Mouse (Mus musculus): ENCODE measurements at regions not wholly inside any gene's neighbourhood (a gene's known extent, or its start where the extent isn't known, plus 50 kb on each side); places are given as distances from the start of the nearest gene placed in this dataset.
"Not testable (repeated sequence)": the region's sequence is repeated elsewhere in the genome, so short reads cannot be mapped to it uniquely, and the experiment has no call there.

DNA sequence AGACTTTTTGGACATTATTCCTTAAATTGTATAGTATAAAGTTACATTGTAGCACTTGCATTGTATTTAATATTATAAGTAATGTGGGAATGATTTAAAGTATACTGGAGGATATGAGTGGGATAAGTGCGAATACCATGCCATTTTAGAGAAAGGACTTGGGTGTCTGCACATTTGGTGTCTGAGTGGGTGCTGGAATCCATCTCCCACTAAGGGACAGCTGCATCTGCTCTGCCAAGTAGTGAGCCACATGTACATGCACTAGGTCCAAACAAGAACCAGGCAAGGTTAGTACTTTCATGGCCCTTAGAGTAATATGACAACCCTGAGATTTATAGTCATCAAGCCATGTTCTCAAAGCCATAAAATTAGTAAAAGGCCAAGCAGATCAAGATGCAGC, 146.0 kb upstream of the Pcsk5 start:
- no peaks in the 10 kb centered on the region for H3K36me3 ChIP-seq (ENCODE audit: control insufficient read depth, insufficient read depth, low read length)
- no peak overlapping the region for H3K27ac ChIP-seq (ENCODE audit: low read length)
- H3K27me3 ChIP-seq (ENCODE audit: control insufficient read depth, insufficient read depth, low read depth, low read length): no peaks in the 10 kb centered on the region
- H3K4me1 ChIP-seq (ENCODE audit: control insufficient read depth, insufficient read depth, low read length): no peaks in the 10 kb centered on the region
- H3K4me3 ChIP-seq (ENCODE audit: low read depth, low read length): no peak overlapping the region
- no peak overlapping the region for H3K9ac ChIP-seq (ENCODE audit: low read depth, low read length)
- no peaks in the 10 kb centered on the region for H3K9me3 ChIP-seq (replicated peaks; ENCODE audit: control insufficient read depth, low read length, poor library complexity, severe bottlenecking)
- 92% methylated on average over 1 of the region's 1 CpGs for WGBS
- H3K4me2 ChIP-seq (ENCODE audit: low read length): no peak overlapping the region
- no peak for ATAC-seq

DNA sequence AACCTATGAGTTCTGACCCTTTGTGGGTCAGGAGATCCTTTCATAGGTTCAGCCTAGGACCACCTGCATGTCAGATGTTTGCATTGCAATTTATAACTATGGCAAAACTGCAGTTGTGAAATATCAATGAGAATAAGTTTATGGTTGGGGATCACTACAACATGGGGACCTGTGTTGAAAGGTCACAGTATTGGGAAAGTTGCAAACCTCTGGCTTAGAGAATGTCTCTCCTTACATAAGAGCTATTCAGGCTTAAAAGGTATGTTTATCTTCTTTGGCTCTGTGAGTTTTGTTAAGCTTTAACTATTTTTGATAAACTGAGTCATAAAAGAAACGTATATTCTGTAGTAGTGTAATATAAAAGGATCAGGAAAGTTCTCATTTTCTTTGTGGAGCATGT, 128.1 kb upstream of the Pcsk5 start:
- 80% methylated on average over 1 of the region's 1 CpGs for WGBS
- H3K4me1 ChIP-seq (ENCODE audit: control insufficient read depth, insufficient read depth, low read length): no peaks in the 10 kb centered on the region

DNA sequence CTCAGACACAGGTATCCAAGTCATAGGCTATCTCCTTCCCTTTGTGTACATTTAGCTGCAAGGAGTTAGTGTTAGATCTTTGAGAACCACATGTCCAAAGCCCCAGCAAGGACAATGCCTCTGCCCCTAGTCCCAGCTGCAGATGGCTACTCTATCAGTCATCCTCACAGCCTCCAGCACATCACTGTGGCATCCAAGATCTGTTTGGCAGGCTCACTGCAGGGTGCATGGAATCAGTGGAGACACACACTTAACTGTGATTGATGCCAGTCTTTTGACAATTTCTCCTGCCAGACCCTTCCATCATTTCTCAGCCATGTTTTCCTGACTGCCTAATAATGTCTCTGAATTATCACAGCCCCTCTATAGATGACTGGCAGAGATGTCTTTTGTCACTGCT, 121.0 kb upstream of the Pcsk5 start:
- Histone ChIP-seq H3K4me2 (ENCODE audit: low read length) (no peak overlapping the region), H3K4me3 (ENCODE audit: low read depth, low read length) (no peak overlapping the region), H3K27ac (ENCODE audit: low read length) (no peak overlapping the region), H3K27me3 (ENCODE audit: control insufficient read depth, insufficient read depth, low read depth, low read length) (no peaks in the 10 kb centered on the region), H3K9me3 (replicated peaks; ENCODE audit: control insufficient read depth, low read length, poor library complexity, severe bottlenecking) (no peaks in the 10 kb centered on the region), H3K4me1 (ENCODE audit: control insufficient read depth, insufficient read depth, low read length) (no peaks in the 10 kb centered on the region), H3K36me3 (ENCODE audit: control insufficient read depth, insufficient read depth, low read length) (no peaks in the 10 kb centered on the region), H3K9ac (ENCODE audit: low read depth, low read length) (no peak overlapping the region)
- no peak for ATAC-seq

More for the DNA sequence above, 128.1 kb upstream of the Pcsk5 start:
- no peaks in the 10 kb centered on the region for H3K36me3 ChIP-seq (ENCODE audit: control insufficient read depth, insufficient read depth, low read length)
- no peaks in the 10 kb centered on the region for H3K9me3 ChIP-seq (replicated peaks; ENCODE audit: control insufficient read depth, low read length, poor library complexity, severe bottlenecking)
- H3K9ac ChIP-seq (ENCODE audit: low read depth, low read length): no peak overlapping the region
- H3K4me2 ChIP-seq (ENCODE audit: low read length): no peak overlapping the region
- ATAC-seq: no peak
- H3K27ac ChIP-seq (ENCODE audit: low read length): no peak overlapping the region
- no peaks in the 10 kb centered on the region for H3K27me3 ChIP-seq (ENCODE audit: control insufficient read depth, insufficient read depth, low read depth, low read length)
- no peak overlapping the region for H3K4me3 ChIP-seq (ENCODE audit: low read depth, low read length)

- Histone ChIP-seq H3K4me2 (ENCODE audit: low read length) (no peak overlapping the region), H3K36me3 (ENCODE audit: control insufficient read depth, insufficient read depth, low read length) (no peaks in the 10 kb centered on the region), H3K27ac (ENCODE audit: low read length) (no peak overlapping the region), H3K9ac (ENCODE audit: low read depth, low read length) (no peak overlapping the region), H3K4me1 (ENCODE audit: control insufficient read depth, insufficient read depth, low read length) (no peaks in the 10 kb centered on the region), H3K9me3 (replicated peaks; ENCODE audit: control insufficient read depth, low read length, poor library complexity, severe bottlenecking) (no peaks in the 10 kb centered on the region), H3K27me3 (ENCODE audit: control insufficient read depth, insufficient read depth, low read depth, low read length) (no peaks in the 10 kb centered on the region), H3K4me3 (ENCODE audit: low read depth, low read length) (no peak overlapping the region)
- 75% methylated on average over 4 of the region's 4 CpGs for WGBS
- ATAC-seq: no peak
Measured at GRCm38 (mm10) chr19:17932665-17933064, 95.2 kb upstream of the Pcsk5 start.

- not testable (repeated sequence) for ATAC-seq; H3K36me3 ChIP-seq (ENCODE audit: control insufficient read depth, insufficient read depth, low read length); H3K9me3 ChIP-seq (replicated peaks; ENCODE audit: control insufficient read depth, low read length, poor library complexity, severe bottlenecking); H3K4me1 ChIP-seq (ENCODE audit: control insufficient read depth, insufficient read depth, low read length); H3K27ac ChIP-seq (ENCODE audit: low read length); H3K4me3 ChIP-seq (ENCODE audit: low read depth, low read length); H3K27me3 ChIP-seq (ENCODE audit: control insufficient read depth, insufficient read depth, low read depth, low read length); H3K9ac ChIP-seq (ENCODE audit: low read depth, low read length); H3K4me2 ChIP-seq (ENCODE audit: low read length)
- WGBS: 96% methylated on average over 8 of the region's 8 CpGs
Measured at GRCm38 (mm10) chr19:17927121-17927520, 89.7 kb upstream of the Pcsk5 start.

DNA sequence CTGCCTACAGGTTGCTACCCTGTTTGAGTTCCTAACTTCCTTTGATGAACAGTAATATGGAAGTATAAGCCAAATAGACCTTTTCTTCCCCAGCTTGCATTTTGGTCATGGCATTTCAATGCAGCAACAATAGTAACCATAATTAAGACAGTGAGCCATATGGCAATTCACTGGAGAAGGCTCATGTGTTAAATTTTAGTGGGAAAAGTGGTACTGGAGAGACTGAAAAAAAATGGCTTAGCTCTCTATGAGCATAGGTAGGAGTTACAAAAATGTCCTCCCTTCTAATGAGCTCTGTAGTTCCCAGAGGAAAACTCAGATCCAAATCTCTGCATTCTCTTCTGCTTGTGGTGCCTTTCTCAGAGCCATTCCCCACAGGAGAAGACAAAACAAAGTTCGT, 70.1 kb upstream of the Pcsk5 start:
- Histone ChIP-seq H3K4me3 (ENCODE audit: low read depth, low read length) (no peak overlapping the region), H3K9ac (ENCODE audit: low read depth, low read length) (no peak overlapping the region), H3K27me3 (ENCODE audit: control insufficient read depth, insufficient read depth, low read depth, low read length) (no peaks in the 10 kb centered on the region), H3K9me3 (replicated peaks; ENCODE audit: control insufficient read depth, low read length, poor library complexity, severe bottlenecking) (no peaks in the 10 kb centered on the region), H3K36me3 (ENCODE audit: control insufficient read depth, insufficient read depth, low read length) (no peaks in the 10 kb centered on the region), H3K27ac (ENCODE audit: low read length) (no peak overlapping the region), H3K4me2 (ENCODE audit: low read length) (no peak overlapping the region), H3K4me1 (ENCODE audit: control insufficient read depth, insufficient read depth, low read length) (no peaks in the 10 kb centered on the region)
- 83% methylated on average over 1 of the region's 1 CpGs for WGBS
- ATAC-seq: no peak

GRCm38 (mm10) chr19:17904120-17904519, 66.7 kb upstream of the Pcsk5 start:
- no peaks in the 10 kb centered on the region for H3K27me3 ChIP-seq (ENCODE audit: control insufficient read depth, insufficient read depth, low read depth, low read length)
- 90% methylated on average over 3 of the region's 3 CpGs for WGBS
- H3K27ac ChIP-seq (ENCODE audit: low read length): no peak overlapping the region
- no peak overlapping the region for H3K4me2 ChIP-seq (ENCODE audit: low read length)
- no peak overlapping the region for H3K4me3 ChIP-seq (ENCODE audit: low read depth, low read length)
- H3K36me3 ChIP-seq (ENCODE audit: control insufficient read depth, insufficient read depth, low read length): no peaks in the 10 kb centered on the region
- ATAC-seq: no peak
- H3K9ac ChIP-seq (ENCODE audit: low read depth, low read length): no peak overlapping the region
- no peaks in the 10 kb centered on the region for H3K4me1 ChIP-seq (ENCODE audit: control insufficient read depth, insufficient read depth, low read length)
- H3K9me3 ChIP-seq (replicated peaks; ENCODE audit: control insufficient read depth, low read length, poor library complexity, severe bottlenecking): no peaks in the 10 kb centered on the region

- Histone ChIP-seq H3K9me3 (replicated peaks; ENCODE audit: control insufficient read depth, low read length, poor library complexity, severe bottlenecking) (no peaks in the 10 kb centered on the region), H3K9ac (ENCODE audit: low read depth, low read length) (no peak overlapping the region), H3K27me3 (ENCODE audit: control insufficient read depth, insufficient read depth, low read depth, low read length) (no peaks in the 10 kb centered on the region), H3K4me2 (ENCODE audit: low read length) (no peak overlapping the region), H3K36me3 (ENCODE audit: control insufficient read depth, insufficient read depth, low read length) (no peaks in the 10 kb centered on the region), H3K4me3 (ENCODE audit: low read depth, low read length) (no peak overlapping the region), H3K27ac (ENCODE audit: low read length) (no peak overlapping the region), H3K4me1 (ENCODE audit: control insufficient read depth, insufficient read depth, low read length) (no peaks in the 10 kb centered on the region)
- ATAC-seq: no peak
Measured at GRCm38 (mm10) chr19:17892615-17893014, 55.2 kb upstream of the Pcsk5 start.
